Mouse (Mus musculus): Measurements from ENCODE around the gene 5730596B20Rik. TPM values are rescaled to one million over a fixed set of nuclear protein-coding genes. Genes with fewer than 3 reads are reported as not detected.

The 5730596B20Rik gene
- polyA plus RNA-seq, 1 experiment: 0.07 TPM

DNA sequence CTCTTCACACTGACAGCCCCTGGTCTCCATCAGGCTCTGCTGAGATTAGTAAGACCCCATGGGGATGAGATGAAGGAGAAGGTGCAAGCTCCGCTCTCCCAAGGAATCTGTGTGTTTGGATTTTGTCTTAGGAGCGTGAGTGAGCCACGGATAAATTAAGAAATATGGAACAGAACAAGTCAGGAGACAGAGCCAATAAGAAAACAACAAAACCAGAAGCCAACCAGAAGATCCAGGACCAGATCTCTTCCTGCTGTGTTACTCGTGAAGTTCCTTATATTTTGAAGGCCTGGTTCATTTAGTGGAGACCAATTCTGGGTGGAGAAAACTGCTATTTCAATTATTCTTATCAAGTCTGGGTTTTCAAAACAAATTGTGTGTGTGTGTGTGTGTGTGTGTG is 25.7 kb upstream of the 5730596B20Rik start:
- H3K27me3 ChIP-seq (ENCODE audit: control insufficient read depth, insufficient read depth, insufficient read length): no peaks in the 10 kb centered on the region
- H3K79me2 ChIP-seq (ENCODE audit: control insufficient read depth, insufficient read depth): no peaks in the 10 kb centered on the region
- H3K36me3 ChIP-seq (ENCODE audit: control insufficient read depth, insufficient read depth): no peaks in the 10 kb centered on the region
- no peak overlapping the region for H3ac ChIP-seq (ENCODE audit: control insufficient read depth, insufficient read length, low read depth)
- TF ChIP-seq MAX (IDR thresholded peaks at IDR 0.05): no peak
- no peak for TF ChIP-seq CTCF (IDR thresholded peaks at IDR 0.05; ENCODE audit: control insufficient read depth, insufficient read depth, insufficient read length)
- no peak for TF ChIP-seq MYOD1 (IDR thresholded peaks at IDR 0.05; ENCODE audit: control insufficient read depth, insufficient read length, low read depth)
- TF ChIP-seq MYOG (IDR thresholded peaks at IDR 0.05; ENCODE audit: control insufficient read depth, extremely low read depth, insufficient read length): no peak
- no peak for TF ChIP-seq CEBPB (IDR thresholded peaks at IDR 0.05; ENCODE audit: low read depth)
- no peak for TF ChIP-seq USF1 (IDR thresholded peaks at IDR 0.05; ENCODE audit: low read depth)
- H3K79me3 ChIP-seq (ENCODE audit: low read depth): no peaks in the 10 kb centered on the region
- no peak overlapping the region for H3K4me3 ChIP-seq (ENCODE audit: insufficient read depth, poor library complexity, severe bottlenecking)

DNA sequence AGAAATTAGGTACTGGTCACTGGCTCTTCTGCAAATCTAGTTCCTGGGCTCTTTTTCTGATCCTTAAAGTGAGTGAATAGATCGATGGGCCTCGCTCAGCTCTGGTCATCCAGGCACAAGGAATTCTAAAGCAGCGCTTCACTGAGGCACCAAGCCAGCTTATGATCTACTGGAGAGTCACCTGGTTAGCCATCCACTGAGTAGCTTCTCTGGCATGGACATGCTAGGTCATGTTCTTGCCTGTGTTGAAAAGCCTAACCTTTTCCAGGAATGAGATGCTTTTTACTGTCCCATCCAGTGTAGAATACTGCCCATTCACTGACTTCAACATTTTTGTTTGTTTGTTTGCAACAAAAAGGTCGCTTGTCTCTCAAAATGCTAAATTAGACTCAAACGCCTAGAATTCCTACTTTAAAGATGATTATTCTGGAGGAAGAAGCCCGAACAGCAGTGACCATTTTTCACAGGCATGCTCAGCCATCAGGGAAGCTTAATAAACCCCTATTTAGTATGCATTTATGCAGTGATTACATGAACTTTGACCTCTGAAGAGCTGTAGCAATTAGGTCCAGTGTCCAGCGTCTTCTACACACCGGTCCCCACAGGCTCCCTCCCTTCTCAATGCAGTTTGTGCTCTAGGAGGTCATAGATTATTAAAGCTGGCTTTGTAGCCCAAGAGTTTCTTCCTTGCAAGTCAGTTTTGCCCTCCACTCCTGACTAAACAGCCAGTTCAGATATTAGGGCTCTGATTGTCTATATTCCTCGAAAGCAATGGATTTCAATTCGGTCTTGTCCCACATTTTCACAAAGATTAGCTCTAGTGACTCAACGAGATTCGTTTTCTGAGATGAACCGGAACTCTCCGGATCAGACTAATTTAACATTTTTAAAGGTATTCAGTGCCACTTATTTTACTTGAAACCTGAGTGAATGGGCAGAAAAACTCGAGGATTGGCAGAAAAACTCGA is 24.8 kb upstream of the 5730596B20Rik start:
- H3K79me2 ChIP-seq (ENCODE audit: control insufficient read depth, insufficient read depth): no peaks in the 10 kb centered on the region
- no peak overlapping the region for H3ac ChIP-seq (ENCODE audit: control insufficient read depth, insufficient read length, low read depth)
- H3K4me3 ChIP-seq (ENCODE audit: insufficient read depth, poor library complexity, severe bottlenecking): no peak overlapping the region
- TF ChIP-seq MYOD1 (IDR thresholded peaks at IDR 0.05; ENCODE audit: control insufficient read depth, insufficient read length, low read depth) (no peak), MAX (IDR thresholded peaks at IDR 0.05) (no peak), CEBPB (IDR thresholded peaks at IDR 0.05; ENCODE audit: low read depth) (no peak), USF1 (IDR thresholded peaks at IDR 0.05; ENCODE audit: low read depth) (no peak), MYOG (IDR thresholded peaks at IDR 0.05; ENCODE audit: control insufficient read depth, extremely low read depth, insufficient read length) (no peak), FOSL1 (IDR thresholded peaks at IDR 0.05; ENCODE audit: insufficient read depth, low read length, poor library complexity, severe bottlenecking) (no peak), CTCF (IDR thresholded peaks at IDR 0.05; ENCODE audit: control insufficient read depth, insufficient read depth, insufficient read length) (no peak)
- no peaks in the 10 kb centered on the region for H3K27me3 ChIP-seq (ENCODE audit: control insufficient read depth, insufficient read depth, insufficient read length)
- no peaks in the 10 kb centered on the region for H3K79me3 ChIP-seq (ENCODE audit: low read depth)
- no peaks in the 10 kb centered on the region for H3K36me3 ChIP-seq (ENCODE audit: control insufficient read depth, insufficient read depth)

DNA sequence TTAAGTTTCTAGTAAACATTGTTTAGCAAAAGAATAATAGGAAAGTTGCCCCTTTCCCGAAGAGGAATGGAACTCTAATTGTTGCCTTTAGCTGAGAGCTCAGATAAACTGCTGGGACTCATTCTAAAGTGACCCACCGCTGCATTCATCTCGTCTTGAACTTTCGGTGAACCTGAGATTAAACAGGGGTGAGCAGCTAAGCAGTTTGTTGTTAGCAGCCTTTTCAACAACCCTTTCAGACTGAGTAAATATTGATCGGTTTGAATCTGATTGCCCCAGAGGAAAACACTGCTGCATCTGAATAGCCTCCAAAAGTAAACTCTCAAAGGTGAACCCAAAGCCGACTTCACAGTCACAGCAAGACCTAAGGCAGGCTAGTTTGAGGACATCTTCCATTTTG is 24.0 kb upstream of the 5730596B20Rik start:
- TF ChIP-seq MYOD1 (IDR thresholded peaks at IDR 0.05; ENCODE audit: control insufficient read depth, insufficient read length, low read depth): no peak
- no peak for TF ChIP-seq FOSL1 (IDR thresholded peaks at IDR 0.05; ENCODE audit: insufficient read depth, low read length, poor library complexity, severe bottlenecking)
- TF ChIP-seq MYOG (IDR thresholded peaks at IDR 0.05; ENCODE audit: control insufficient read depth, extremely low read depth, insufficient read length): no peak
- no peak for TF ChIP-seq MAX (IDR thresholded peaks at IDR 0.05)
- no peak for TF ChIP-seq CEBPB (IDR thresholded peaks at IDR 0.05; ENCODE audit: low read depth)
- no peak for TF ChIP-seq CTCF (IDR thresholded peaks at IDR 0.05; ENCODE audit: control insufficient read depth, insufficient read depth, insufficient read length)
- TF ChIP-seq USF1 (IDR thresholded peaks at IDR 0.05; ENCODE audit: low read depth): no peak
- Histone ChIP-seq H3K27me3 (ENCODE audit: control insufficient read depth, insufficient read depth, insufficient read length) (no peaks in the 10 kb centered on the region), H3K4me3 (ENCODE audit: insufficient read depth, poor library complexity, severe bottlenecking) (no peak overlapping the region), H3ac (ENCODE audit: control insufficient read depth, insufficient read length, low read depth) (no peak overlapping the region), H3K79me2 (ENCODE audit: control insufficient read depth, insufficient read depth) (no peaks in the 10 kb centered on the region), H3K36me3 (ENCODE audit: control insufficient read depth, insufficient read depth) (no peaks in the 10 kb centered on the region), H3K79me3 (ENCODE audit: low read depth) (no peaks in the 10 kb centered on the region)

DNA sequence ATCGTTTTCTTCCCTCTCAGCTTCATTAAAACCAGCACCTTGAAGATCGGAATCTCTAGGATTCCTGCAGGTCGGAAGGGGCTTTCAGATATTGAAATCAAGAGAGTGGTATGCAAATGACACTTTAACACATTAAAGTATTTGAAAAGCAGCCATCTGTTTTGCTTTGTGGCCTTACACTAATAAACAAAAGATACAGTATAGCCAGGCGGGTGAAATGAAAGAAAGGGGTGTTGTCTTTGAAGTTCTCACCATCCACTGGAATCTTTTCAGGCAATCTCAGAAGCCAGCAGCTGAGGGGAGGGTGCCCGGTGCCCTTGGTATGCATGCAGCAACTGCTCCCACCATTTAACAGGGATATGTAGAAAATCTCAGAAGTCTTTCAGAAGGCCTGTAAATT is 23.3 kb upstream of the 5730596B20Rik start:
- no peak overlapping the region for H3ac ChIP-seq (ENCODE audit: control insufficient read depth, insufficient read length, low read depth)
- H3K27me3 ChIP-seq (ENCODE audit: control insufficient read depth, insufficient read depth, insufficient read length): no peaks in the 10 kb centered on the region
- peaks cover under 1% of the 10 kb centered on the region for H3K79me3 ChIP-seq (ENCODE audit: low read depth)
- peaks cover 6% of the 10 kb centered on the region for H3K79me2 ChIP-seq (ENCODE audit: control insufficient read depth, insufficient read depth)
- H3K36me3 ChIP-seq (ENCODE audit: control insufficient read depth, insufficient read depth): no peaks in the 10 kb centered on the region
- TF ChIP-seq USF1 (IDR thresholded peaks at IDR 0.05; ENCODE audit: low read depth) (no peak), CTCF (IDR thresholded peaks at IDR 0.05; ENCODE audit: control insufficient read depth, insufficient read depth, insufficient read length) (no peak), MAX (IDR thresholded peaks at IDR 0.05) (no peak), MYOG (IDR thresholded peaks at IDR 0.05; ENCODE audit: control insufficient read depth, extremely low read depth, insufficient read length) (no peak), CEBPB (IDR thresholded peaks at IDR 0.05; ENCODE audit: low read depth) (no peak), FOSL1 (IDR thresholded peaks at IDR 0.05; ENCODE audit: insufficient read depth, low read length, poor library complexity, severe bottlenecking) (no peak)
- H3K4me3 ChIP-seq (ENCODE audit: insufficient read depth, poor library complexity, severe bottlenecking): no peak overlapping the region

DNA sequence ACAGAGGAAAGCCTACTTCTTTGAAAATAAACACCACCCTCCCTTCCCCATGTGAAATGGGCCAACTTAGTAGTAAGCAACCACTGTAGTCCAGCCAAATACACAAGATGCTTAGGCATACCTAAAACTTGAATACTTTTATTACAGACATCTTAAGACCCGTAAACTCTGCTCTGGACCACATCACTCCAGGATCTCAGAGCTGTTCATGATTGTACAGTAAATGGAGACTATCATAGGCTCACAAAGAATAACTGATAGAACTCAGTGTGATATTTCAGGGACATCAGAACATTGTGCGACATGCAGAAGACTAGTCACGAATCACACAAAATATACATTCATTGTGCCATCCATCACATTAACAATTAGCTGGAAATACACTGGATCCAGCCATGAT is 21.8 kb upstream of the 5730596B20Rik start:
- no peak overlapping the region for H3ac ChIP-seq (ENCODE audit: control insufficient read depth, insufficient read length, low read depth)
- peaks cover 19% of the 10 kb centered on the region for H3K79me2 ChIP-seq (ENCODE audit: control insufficient read depth, insufficient read depth)
- H3K79me3 ChIP-seq (ENCODE audit: low read depth): peaks cover 8% of the 10 kb centered on the region
- TF ChIP-seq USF1 (IDR thresholded peaks at IDR 0.05; ENCODE audit: low read depth) (no peak), MYOG (IDR thresholded peaks at IDR 0.05; ENCODE audit: control insufficient read depth, extremely low read depth, insufficient read length) (no peak), MAX (IDR thresholded peaks at IDR 0.05) (no peak), CEBPB (IDR thresholded peaks at IDR 0.05; ENCODE audit: low read depth) (no peak), MYOD1 (IDR thresholded peaks at IDR 0.05; ENCODE audit: control insufficient read depth, insufficient read length, low read depth) (no peak), CTCF (IDR thresholded peaks at IDR 0.05; ENCODE audit: control insufficient read depth, insufficient read depth, insufficient read length) (no peak), FOSL1 (IDR thresholded peaks at IDR 0.05; ENCODE audit: insufficient read depth, low read length, poor library complexity, severe bottlenecking) (no peak)
- H3K4me3 ChIP-seq (ENCODE audit: insufficient read depth, poor library complexity, severe bottlenecking): no peak overlapping the region
- H3K36me3 ChIP-seq (ENCODE audit: control insufficient read depth, insufficient read depth): no peaks in the 10 kb centered on the region
- H3K27me3 ChIP-seq (ENCODE audit: control insufficient read depth, insufficient read depth, insufficient read length): no peaks in the 10 kb centered on the region
